Mouse (Mus musculus) megakaryocyte, embryonic 14.5 days (primary cell): Measurements from ENCODE around the gene Agpat2.

Source experiments
- FLI1 ChIP-seq: IDR thresholded peaks from 2 replicates; pipeline ENCODE4 v1.6.1; 2012; ENCODE audit warnings: low read length, inconsistent platforms, mixed read lengths
- GATA1 ChIP-seq: IDR thresholded peaks from 3 replicates; pipeline ENCODE4 v1.6.1; 2012; ENCODE audit warnings: mixed read lengths, low read length, inconsistent platforms, borderline replicate concordance

DNA sequence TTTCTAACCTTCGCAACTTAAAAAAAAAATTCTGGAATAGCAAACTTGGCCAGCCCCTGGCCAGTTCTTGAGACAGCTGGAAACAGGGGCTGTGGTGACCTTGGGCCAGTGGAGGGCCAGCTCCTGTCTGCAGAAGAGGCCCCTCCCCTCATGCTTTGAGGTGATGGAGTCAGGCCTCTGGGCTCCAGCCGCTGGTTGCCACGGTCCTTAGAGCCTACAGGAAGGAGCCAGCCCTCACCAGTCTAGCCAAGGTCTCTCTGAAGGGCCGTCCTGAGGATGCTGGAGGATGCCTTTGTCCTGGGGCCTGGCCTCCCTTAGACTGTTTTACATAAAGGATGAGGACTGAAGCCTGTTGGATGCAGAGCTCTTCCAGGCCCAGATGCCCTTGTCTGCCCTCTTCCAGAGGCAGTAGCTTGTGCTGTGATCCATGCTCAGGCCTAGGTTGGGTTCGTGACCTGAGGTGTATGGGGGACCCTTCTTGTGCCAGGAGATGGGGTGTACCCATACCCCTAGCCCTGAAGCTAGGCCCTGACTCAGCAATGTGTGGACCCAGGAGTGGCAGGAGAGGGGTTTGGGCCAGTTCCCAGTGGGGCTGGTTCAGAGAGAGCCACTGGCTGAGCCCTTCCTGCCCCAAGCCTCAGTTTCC, 24.7 kb upstream of the Agpat2 start:
- no peak for TF ChIP-seq GATA1
- no peak for TF ChIP-seq FLI1
